Mouse (Mus musculus) c-Kit-positive CD71-positive TER-119-negative erythroid progenitor cells, embryonic 14.5 days (primary cell): Measurements from ENCODE around the gene Ttc30a1.
"Not testable (repeated sequence)": the region's sequence is repeated elsewhere in the genome, so short reads cannot be mapped to it uniquely, and the experiment has no call there.

Experiments
- DNase-seq: peaks from one replicate; pipeline ENCODE4 v3.0.0-alpha.2; 2013; ENCODE audit warnings: low read depth

Gene Ttc30a1

DNA sequence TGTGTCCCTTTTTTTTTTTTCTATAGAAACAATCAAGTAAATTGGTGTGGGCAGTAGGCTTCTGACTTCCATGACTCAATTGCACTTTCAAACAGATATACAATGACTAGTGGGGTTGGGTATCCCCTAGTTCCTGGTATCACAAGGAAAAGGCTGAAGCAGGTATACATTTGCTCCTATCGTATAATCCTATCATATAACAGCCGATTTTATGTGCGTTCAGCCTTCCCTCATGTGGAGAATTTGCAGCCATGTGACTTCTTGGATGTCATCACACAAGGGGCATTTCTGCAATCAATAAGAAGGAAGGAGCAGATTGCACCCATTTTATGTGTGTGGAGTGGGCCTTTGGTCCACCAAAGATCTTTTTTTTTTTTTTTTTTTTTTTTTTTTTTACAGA is 1.3 kb upstream of the Ttc30a1 start:
- no peak for DNase-seq

DNA sequence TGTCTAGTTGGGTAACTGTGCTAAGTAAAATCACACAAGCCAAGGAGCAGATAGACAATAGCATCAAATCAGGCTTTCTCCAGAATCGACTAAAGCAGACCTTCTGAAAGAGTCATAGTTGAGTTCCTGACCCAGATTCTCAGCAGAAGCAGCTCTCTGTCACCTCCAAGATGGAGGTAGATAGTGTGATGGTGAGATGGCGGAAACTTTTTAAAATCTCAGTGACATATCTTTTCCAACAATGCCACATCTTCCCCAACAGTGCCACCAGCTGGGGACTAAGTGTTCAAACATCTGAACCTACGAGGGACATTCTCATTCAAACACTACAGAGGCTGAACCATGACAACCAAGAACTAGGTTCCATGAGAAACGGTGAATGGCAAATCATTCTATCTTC is 859 bp upstream of the Ttc30a1 start:
- no peak for DNase-seq

DNA sequence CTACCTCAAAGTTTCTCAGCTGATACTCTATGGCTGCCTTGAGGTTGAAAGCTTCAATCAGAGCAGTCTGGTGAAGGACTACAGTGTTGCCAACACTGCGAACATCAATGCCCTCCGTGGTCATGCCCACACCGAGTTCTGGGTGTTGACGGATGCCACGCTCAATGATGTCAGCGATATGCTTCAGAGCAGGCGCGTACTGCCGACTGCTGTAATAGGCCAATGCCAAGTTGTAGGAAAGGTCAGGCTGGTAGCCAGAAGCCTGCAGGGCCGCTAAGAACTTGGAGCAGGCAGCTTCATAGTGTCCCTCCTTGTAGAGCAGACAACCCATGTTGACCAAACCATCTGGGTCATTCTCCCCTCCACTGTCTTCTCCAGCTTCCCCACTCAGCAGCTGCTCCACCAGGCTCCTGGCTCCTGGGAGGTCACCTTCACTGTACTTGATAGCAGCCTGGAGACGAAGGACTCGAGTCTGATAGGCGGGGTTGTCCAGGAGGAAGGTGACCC is 781 bp downstream of the Ttc30a1 start:
- not testable (repeated sequence) for DNase-seq

DNA sequence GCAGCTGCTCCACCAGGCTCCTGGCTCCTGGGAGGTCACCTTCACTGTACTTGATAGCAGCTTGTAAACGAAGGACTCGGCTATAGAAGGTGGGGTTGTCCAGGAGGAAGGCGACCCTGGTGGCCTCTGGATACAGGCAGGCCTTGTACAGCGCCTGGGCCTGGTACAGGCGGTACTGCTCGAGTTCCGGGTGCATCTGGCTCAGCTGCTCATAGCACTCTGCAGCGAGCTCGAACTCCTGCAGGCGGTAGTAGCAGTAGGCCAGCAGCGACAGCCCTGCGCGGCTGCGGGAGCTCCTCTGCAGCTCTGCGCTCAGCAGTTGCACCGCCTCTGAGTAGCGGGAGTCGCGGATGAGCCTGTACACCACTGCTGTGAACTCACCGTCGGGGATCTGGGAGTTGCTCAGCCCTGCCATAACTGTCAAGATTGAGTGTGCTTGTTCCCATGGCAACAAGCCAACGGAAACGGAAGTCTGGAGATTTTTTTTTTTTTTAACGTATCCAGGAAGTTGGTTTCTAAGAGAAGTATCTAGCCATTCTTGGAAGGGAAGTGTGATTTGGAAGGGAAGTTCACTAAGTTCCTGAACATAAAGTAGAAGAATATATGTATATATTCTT is 3.9 kb downstream of the Ttc30a1 start, which contains the start of gene Ttc30a2:
Gene Ttc30a2, minus strand, starts transcription at position 419 of the 617 bp plus-strand sequence.
- not testable (repeated sequence) for DNase-seq

DNA sequence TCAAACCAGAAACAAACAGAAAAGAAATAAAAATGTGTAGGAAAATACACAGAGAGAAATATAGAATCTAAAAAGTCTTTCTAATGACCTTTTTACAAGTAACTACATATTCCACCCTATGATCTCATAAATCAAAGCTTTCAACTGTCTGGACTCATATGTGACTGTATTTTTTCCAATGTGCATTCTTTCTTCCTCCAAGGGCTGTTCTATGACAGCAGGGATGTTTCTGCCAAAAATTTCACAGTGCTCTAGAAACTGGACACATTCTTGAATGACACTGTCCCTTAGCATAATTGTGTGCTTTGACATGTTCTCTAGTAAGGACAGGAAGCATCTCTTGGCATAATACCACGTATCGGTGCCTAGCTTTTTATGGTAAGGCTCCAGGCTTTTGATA is 5.7 kb downstream of the Ttc30a1 start:
- not testable (repeated sequence) for DNase-seq

DNA sequence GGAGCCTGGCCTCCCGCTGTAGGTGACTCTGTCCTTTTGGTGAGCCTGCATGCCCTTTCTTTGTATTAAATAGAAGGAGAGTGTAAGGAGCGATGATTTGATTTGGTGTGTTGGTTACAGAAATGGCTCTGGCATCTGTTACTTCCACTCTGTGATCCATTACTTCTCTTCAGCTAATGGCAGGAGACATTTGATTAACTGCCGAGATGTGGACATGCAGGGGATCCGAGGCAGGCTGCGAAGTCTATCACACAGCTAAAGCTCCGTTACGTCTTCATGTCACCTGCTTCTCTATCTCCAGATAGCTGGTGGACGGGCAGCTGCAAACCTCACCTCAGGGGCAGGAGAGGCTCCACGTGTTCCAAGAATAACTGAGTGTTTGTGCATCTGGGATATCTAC is 7.6 kb downstream of the Ttc30a1 start:
- no peak for DNase-seq

DNA sequence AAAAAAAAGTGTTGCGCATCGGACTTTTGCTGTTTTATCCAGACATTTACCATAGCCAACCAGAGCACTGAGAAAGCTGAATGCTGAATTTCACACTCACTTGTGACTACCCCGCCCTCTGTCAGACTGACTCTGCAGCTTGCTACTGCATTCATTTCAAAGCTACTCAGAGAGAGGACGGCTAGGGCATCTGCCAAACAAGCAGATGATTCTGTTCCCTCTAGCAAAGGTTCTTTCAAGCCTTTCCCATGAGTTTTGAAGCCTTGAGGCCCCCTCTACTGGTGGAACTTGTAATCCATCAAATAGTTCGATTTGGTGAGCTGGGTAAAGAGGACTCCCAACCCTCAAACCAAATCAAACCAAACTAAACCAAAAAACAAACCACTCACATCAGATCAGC is 16.8 kb downstream of the Ttc30a1 start:
- peak; percentile 51 for DNase-seq

DNA sequence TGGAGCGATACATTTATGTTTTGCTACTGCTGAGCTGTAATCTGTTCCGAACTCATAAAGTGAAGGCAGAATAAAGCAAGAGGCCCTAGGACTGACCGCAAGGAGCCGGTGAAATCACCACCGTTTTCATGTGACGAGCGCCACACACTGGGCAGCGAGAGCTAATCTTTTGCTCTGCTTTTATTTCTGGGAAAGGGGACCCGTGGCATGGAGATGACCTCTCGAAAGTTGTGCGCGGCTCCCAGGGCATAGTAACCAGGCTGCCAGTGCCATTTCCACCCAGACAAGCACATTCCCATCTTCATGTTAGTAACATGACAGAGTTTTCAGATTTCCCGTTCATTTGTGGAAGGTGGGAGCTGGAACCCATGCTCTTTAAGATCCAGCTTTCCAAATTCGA is 17.3 kb downstream of the Ttc30a1 start:
- DNase-seq = peak; percentile 17

DNA sequence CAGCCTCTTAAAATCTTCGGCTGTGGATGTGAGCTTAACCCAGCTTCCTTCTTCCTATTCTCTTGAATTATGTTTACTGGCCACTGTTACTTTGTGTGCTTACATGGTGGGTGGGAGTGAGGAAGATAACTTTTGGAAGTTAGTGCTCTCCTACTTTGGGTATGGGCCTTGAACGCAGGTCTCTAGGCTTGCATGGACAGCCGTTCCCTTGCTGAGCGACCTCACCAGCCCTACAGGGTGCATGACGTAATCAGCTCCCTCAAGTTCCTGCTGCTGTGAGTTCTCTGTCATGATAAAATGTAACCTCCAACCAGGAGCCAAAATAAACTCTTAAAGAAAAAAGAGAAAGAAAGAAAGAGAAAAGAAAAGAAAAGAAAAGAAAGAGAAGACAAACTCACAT is 17.7 kb downstream of the Ttc30a1 start:
- no peak for DNase-seq

DNA sequence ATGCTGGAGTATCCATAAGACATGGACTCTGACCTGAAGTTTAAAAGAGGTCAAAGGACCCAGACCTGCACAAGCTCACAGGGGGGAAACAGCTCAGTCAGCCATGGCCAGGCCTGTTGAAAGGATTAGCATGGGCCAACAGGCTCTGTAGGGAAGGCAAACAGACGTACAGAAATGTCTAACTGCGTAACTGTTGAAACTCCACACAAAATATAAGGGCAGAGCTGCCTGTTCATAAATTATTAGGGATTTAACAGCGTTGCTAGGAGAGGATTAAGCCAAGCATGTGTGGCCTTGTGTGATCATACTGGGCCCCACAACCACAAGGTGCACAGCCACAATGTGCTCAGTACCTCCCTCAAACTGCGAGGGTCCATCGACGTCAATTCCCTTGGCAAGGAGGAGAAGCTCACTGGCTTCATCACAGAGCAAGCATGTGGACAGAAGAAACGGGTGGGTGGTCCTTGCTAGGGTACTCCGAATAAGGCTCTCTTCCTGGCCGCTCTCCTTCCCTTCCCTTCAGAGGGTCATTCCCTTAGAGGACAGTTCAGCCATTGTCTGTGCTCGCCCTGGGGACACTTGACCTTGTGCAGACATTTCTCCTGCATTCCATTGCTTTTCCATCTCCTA is 18.4 kb downstream of the Ttc30a1 start:
- DNase-seq = no peak

DNA sequence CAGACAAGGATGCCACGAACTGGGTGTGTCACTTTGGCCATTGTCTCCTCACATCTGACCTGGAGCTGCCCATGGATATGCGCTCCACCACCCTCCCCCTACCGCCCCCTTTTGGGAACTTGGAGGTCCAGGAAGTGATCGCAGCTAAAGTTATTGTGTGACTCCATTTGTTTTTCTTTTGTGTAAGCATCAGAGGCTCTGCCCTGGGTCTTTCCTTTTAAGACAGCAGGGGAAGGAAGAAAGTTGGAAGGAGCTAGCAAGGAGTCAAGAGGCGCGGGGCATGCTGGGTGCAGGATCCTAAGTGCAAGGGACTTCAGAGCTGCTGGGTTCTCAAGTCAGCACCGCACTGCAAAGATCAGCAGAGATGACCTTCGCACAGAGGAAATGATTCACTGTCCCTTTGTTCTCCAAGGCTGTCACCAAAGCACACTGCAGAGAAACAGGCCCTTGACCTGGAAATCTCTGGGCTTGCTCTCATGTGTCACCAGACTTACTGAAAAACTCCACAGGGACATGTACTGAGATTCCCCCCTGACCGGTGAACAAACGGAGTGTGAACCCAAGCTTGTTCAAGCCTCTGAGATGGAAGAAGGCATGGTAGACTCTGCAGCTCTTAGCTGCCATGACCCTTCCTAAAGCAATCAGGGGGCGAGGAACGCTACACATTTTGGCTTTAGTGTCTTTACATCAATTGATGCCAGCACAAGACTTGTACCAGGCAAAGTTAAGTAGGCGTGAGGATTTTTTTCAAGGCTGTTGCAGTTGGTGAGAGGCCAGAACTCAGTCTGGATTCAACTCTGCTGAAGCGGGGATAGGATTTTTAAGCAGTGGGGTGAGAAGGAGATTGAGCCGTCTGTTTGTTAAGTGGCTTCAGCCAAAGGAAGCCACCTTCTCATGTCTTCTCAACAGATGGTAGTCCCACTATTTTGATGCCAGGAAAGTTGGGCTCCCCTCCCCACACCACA is 21.1 kb downstream of the Ttc30a1 start:
- DNase-seq = no peak

DNA sequence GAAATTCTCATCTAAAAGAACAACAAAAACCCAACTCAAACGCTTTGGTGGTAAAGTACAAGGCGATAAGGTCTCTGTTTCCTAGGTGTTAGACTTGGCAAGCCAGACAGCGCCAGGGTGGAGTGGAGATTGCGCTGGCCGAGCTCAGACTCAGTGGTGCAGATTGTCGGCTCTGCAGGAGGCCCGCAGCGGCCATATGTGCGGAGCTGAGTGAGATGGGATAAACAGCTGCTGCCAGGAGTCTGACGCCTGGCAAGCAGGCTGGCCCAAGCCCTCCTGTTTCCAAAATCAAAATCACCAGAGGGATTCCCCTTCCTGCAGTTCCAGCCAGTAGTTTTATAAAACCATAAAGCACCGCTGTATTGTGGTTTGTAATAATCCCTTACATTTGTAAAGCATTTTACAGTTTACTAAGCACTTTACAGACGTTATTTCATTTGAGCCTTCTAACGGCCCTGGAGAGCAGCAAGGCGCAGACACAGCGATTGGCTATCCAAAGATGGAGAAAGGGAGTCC is 21.9 kb downstream of the Ttc30a1 start:
- no peak for DNase-seq

DNA sequence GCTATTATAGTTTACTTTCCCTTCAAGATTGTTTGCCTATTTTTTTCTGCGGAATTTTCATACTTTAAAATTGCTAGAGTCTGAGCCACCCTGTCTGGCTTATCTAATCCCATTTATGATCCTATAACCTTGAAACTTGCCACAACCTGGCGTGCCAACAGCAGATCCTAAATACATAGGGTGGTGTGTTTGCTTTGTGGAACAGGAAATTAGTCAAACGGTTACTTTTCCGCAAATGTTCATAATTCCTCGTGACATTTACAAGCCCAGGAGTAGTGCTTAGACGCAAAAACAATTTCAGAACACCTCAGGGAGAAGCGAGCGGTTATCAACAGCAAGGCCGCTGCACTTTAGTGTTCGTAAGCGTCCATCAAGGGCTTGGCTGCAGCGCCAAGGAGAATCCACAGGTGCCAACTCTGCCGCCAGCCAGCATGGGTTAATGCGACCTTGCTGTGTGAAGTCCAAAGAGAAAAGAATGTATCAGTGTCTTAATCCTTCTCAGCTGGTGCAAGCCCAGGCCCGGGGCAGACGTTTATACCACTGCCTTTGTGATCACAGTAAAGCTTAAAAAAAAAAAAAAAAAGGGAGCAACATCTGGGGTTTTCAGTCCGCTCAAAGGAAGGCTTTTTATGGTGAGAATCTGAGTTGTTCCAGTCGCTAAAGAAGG is 22.5 kb downstream of the Ttc30a1 start:
- DNase-seq = no peak

DNA sequence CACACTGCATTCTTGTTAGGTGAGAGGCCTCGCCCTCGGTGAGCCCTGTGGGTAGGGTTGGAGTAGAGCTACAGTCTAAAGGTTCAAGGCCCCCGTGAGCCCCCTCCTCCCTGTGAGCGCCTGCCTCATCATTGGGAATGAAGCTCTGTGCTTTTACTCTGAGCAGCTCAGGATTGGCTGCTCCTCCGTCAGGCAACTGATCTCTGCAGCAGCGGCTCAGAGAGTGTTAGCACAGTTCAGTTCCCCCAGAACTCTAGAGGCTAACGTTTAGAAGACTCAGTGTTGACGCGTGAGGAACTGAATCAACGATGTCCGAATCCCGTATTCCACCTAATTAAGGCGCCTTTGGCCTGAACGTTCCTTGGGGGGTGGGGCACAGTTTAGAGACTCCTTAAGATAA is 26.1 kb downstream of the Ttc30a1 start:
- DNase-seq = no peak

DNA sequence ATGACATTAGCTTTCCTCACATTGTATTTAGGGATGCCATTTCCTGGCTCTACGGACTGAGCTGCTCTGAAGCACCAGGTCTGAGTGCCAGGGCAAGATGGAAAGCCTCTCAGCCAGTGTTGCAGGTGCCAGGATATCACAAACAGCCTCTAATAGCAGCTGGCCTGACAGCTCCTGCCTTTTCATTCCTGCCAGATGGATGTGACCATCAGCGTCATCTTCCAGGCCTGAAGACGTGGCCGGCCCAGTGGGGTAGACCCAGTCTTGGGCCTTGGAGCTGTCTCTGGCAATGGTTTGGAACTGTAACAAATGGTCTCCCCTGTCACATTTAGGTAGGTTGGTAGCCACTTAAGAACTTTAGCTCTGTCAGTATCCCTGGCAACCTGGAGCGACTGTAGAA is 28.4 kb downstream of the Ttc30a1 start:
- no peak for DNase-seq

DNA sequence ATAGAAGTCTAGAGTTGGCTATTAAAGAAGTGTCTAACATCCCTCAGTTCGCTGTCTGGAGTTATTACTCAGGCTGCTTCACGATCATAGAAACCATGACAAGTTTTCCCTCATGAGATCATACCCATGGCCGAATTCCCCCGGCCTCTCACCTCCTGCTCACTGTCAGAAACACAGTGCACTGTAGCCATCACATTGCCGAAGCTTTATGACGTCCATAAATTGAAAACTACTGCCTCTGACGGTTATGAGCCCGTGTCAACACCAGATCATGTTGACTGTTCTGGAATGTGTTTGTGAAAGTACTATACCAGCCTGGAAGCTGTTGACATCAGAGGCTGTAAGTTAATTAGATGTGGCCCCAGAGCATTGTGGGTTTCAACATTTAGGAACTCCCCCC is 31.1 kb downstream of the Ttc30a1 start:
- DNase-seq = no peak

DNA sequence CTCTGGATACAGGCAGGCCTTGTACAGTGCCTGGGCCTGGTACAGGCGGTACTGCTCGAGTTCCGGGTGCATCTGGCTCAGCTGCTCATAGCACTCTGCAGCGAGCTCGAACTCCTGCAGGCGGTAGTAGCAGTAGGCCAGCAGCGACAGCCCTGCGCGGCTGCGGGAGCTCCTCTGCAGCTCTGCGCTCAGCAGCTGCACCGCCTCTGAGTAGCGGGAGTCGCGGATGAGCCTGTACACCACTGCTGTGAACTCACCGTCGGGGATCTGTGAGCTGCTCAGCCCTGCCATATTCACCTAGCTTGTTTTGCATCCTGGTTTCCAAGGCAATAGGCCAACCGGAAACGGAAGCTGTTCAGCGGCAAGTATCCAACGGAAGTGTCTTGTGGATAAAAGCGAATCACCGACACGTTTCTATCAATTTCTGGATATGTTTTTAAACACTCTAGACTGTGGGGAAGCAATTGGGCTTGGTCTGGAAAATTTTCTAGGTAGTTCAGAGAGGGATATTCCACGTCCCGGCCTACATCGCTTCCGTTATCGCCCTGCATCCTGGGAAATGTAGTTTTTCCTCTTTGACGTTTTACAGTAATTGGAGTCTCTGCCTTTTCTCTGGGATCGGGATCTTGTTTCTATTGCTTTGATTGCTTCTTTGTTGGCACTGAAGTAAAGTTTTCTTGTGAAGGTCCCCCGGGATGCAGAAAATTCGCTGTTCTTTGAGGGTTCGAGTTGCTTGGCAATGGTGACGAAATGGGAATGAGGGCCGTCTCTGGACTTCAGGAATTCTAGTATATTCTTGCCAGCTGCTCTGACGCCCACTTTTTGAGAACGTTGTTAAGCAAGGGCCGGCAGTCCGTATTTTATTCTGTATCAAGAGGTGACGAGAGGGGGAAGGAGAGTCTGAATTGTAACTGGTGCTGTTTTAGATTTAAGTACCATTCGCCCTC is 43.4 kb downstream of the Ttc30a1 start, which contains the start of gene Ttc30b:
Gene Ttc30b, minus strand, starts transcription at position 469 of the 947 bp plus-strand sequence.
- peak; percentile 66 for DNase-seq

DNA sequence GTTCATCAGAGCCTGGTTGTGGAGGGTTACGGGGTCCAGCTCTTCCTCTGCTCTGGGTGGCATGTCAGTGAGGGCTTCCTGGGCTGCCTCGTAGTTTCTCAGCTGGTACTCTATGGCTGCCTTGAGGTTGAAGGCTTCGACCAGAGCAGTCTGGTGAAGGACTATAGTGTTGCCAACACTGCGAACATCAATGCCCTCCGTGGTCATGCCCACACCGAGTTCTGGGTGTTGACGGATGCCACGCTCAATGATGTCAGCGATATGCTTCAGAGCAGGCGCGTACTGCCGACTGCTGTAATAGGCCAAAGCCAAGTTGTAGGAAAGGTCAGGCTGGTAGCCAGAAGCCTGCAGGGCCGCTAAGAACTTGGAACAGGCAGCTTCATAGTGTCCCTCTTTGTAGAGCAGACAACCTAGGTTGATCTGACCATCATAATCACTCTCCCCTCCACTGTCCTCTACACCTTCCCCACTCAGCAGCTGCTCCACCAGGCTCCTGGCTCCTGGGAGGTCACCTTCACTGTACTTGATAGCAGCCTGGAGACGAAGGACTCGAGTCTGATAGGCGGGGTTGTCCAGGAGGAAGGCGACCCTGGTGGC is 44.1 kb downstream of the Ttc30a1 start:
- DNase-seq = not testable (repeated sequence)

DNA sequence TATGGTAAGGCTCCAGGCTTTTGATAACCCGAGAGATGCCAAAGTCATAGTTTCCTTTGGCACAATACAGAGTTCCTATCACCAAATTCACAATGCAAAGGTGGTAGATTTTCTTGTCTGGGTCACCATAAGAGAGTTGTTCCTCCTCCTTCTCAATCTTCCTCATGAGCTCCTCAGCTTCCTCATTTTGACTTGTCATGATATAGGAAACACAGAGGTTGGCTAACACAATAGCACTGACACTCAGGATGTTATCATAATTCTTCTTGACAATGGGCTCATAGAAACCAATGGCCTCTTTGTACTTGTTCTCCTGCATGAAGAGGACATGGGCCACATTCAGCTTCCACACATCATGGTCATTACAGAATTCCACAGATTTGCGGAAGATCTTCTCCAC is 45.1 kb downstream of the Ttc30a1 start:
- DNase-seq = not testable (repeated sequence)

DNA sequence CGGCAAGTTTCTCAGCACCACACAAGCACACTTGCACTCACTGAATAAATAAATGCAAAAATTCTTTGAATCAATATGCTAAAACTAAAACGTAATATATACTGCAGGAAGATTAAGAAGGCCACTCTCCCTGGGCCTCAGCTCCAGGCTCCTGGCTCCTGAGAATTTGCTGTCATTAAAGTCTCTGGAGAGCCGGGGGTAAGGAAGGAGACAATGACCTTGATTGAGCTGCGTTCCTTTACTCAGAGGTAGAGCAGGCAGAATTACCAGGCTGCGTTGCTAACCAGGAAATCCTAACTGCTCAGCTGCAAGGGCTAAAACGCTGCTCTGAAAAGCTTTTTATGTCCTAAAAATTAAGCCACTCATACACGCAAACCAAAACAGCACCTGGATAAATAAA is 48.2 kb downstream of the Ttc30a1 start:
- no peak for DNase-seq
